Mouse (Mus musculus) MEL (cell line): ENCODE measurements at regions not wholly inside any gene's neighbourhood (a gene's known extent, or its start where the extent isn't known, plus 50 kb on each side); places are given as distances from the start of the nearest gene placed in this dataset.
A peak's percentile ranks its signal among the peaks of the same experiment; 100 is the strongest.

Source experiments
- CHD1 ChIP-seq: IDR thresholded peaks from 2 replicates; pipeline ENCODE4 v1.6.1; 2012; ENCODE audit warnings: low read depth, mild to moderate bottlenecking, inconsistent platforms, low read length, improper control_type of control experiment
- CTCF ChIP-seq, 3 experiments: IDR thresholded peaks in 2 of 3; conservative IDR thresholded peaks in 1 of 3; 2 replicates each; pipeline ENCODE4 v1.5.1; 2011 to 2012; ENCODE audit warnings: low read length in 3 of 3, low read depth in 2 of 3, mild to moderate bottlenecking in 2 of 3, improper control_type of control experiment in 1 of 3, inconsistent platforms in 1 of 3, mixed read lengths in 1 of 3, moderate library complexity in 1 of 3; ENCODE audit not compliant: control insufficient read depth in 1 of 3, insufficient read depth in 1 of 3, poor library complexity in 1 of 3, severe bottlenecking in 1 of 3
- ELF1 ChIP-seq: IDR thresholded peaks from 2 replicates; pipeline ENCODE4 v1.6.1; 2014; ENCODE audit warnings: low read depth, mild to moderate bottlenecking, inconsistent platforms, low read length, improper control_type of control experiment, moderate library complexity
- EP300 ChIP-seq, 2 experiments: IDR thresholded peaks; 2 replicates each; pipeline ENCODE4 v1.6.1; 2011; ENCODE audit warnings: improper control_type of control experiment in 2 of 2, low read length in 2 of 2, low read depth in 1 of 2, mild to moderate bottlenecking in 1 of 2
- GABPA ChIP-seq: IDR thresholded peaks from 2 replicates; pipeline ENCODE4 v1.6.1; 2012; ENCODE audit warnings: low read depth, mild to moderate bottlenecking, inconsistent platforms, low read length, improper control_type of control experiment, moderate library complexity
- JUND ChIP-seq: IDR thresholded peaks from 2 replicates; pipeline ENCODE4 v1.6.1; 2011; ENCODE audit warnings: low read depth, mild to moderate bottlenecking, improper control_type of control experiment, low read length
- NRF1 ChIP-seq: IDR thresholded peaks from 2 replicates; pipeline ENCODE4 v1.6.1; 2014; ENCODE audit warnings: low read depth, mild to moderate bottlenecking, inconsistent platforms, low read length, improper control_type of control experiment, moderate library complexity; ENCODE audit not compliant: poor library complexity, insufficient read depth, severe bottlenecking
- POLR2A ChIP-seq, 2 experiments: IDR thresholded peaks; 2 replicates each; pipeline ENCODE4 v1.6.1; 2011 to 2012; ENCODE audit warnings: low read length in 2 of 2, mild to moderate bottlenecking in 2 of 2, control low read depth in 1 of 2, improper control_type of control experiment in 1 of 2, low read depth in 1 of 2, moderate library complexity in 1 of 2; ENCODE audit not compliant: control insufficient read depth in 1 of 2, insufficient read depth in 1 of 2, poor library complexity in 1 of 2
- POLR2AphosphoS2 ChIP-seq: IDR thresholded peaks from 2 replicates; pipeline ENCODE4 v1.6.1; 2011; ENCODE audit warnings: low read length, improper control_type of control experiment
- RCOR1 ChIP-seq: IDR thresholded peaks from 2 replicates; pipeline ENCODE4 v1.6.1; 2012; ENCODE audit warnings: low read depth, mild to moderate bottlenecking, inconsistent platforms, low read length, improper control_type of control experiment
- SMC3 ChIP-seq: IDR thresholded peaks from 2 replicates; pipeline ENCODE4 v1.6.1; 2011; ENCODE audit warnings: low read depth, low read length, improper control_type of control experiment
- TCF12 ChIP-seq: IDR thresholded peaks from 2 replicates; pipeline ENCODE4 v1.6.1; 2014; ENCODE audit warnings: low read depth, mild to moderate bottlenecking, inconsistent platforms, low read length, improper control_type of control experiment, moderate library complexity

DNA sequence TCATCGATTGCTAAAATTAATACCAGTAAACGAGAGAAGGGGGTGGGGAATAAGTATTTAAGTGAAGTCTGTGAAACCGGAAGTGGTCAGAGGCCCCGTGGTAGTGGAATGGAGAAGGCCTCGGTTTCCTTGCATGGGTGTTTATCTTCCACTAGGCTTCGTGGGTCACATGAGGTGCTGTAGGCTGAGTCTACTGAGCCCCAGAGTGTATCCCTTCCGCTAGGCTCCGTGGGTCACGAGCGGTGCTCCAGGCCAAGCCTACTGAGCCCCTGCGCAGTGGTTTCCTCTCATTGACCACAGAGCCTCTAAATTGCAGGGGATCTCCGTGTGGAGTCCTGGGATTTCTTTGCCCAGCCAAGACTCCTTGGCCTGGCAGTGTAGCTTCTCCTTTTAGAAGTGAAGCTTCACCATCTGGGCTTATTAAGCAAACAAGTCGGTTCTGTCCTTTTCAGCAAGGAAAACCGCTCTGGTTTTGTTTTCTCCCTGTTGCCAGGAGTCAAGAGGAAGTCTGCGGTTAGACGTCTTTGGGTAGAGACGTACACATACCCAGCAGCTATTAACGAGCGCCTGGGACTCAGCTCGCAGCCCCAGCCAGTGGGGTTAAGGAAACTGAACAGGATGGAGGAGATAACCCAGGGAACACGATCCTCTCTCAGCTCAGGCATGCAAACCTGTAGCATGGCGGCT is 211.9 kb downstream of the Rplp1 start:
- peak; percentile 48; the same call in 1 of the 2 replicates for TF ChIP-seq ELF1
- no peak for TF ChIP-seq POLR2AphosphoS2
- TF ChIP-seq POLR2A (IDR thresholded peaks at IDR 0.05; ENCODE audit: control insufficient read depth in 1 of 2, insufficient read depth in 1 of 2, low read depth in 1 of 2, low read length in 2 of 2, poor library complexity in 1 of 2) = peak; percentile 27 to 45; a peak in 2 of 4 replicates
- no peak for TF ChIP-seq CTCF (IDR thresholded peaks at IDR 0.05 in 2 of 3, conservative IDR thresholded peaks at IDR 0.05 in 1 of 3; ENCODE audit: control insufficient read depth in 1 of 3, insufficient read depth in 1 of 3, low read depth in 2 of 3, low read length in 3 of 3, poor library complexity in 1 of 3, severe bottlenecking in 1 of 3)
- no peak for TF ChIP-seq TCF12
- TF ChIP-seq CHD1 = no peak
- TF ChIP-seq GABPA = no peak
- TF ChIP-seq SMC3 = no peak
- no peak for TF ChIP-seq RCOR1
- TF ChIP-seq JUND = no peak
- no peak for TF ChIP-seq NRF1
- TF ChIP-seq EP300 (IDR thresholded peaks at IDR 0.05; ENCODE audit: low read depth in 1 of 2, low read length in 2 of 2) = peak in 1 of 2 experiments; percentile 44; a peak in 2 of 4 replicates
